Mouse (Mus musculus) testis, adult 2 months (tissue): ENCODE results near the gene H2-DMa.

Source experiments
- CTCF ChIP-seq: fragments of 200-500 bp; IDR thresholded peaks from 2 replicates; pipeline ENCODE4 v1.5.1; 2012; ENCODE audit warnings: low read depth, mild to moderate bottlenecking, inconsistent platforms, low read length, moderate library complexity; ENCODE audit not compliant: control insufficient read depth, insufficient read depth, insufficient replicate concordance
- POLR2A ChIP-seq: fragments of 200-500 bp; IDR thresholded peaks from 2 replicates; pipeline ENCODE4 v1.6.1; 2012; ENCODE audit warnings: low read depth, mild to moderate bottlenecking, inconsistent platforms, low read length, moderate library complexity; ENCODE audit not compliant: control insufficient read depth

DNA sequence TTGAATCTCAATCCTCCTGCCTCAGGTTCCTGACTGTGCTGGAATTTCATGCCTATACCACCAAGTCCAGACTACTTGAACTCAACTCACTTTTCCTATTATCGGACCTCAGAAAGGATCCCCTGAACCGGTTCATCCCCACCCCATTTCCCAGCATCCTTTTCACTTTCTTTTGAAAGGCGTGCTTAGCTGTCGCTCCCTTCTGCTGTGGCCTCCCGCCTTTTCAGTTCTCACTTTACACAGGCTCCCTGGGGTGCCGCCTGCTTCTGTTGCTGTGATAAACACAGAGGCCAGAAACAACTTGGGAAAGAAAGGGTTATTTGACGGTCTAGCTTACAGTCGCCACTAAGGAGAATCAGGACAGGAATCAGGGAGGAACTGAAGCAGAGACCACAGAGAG lies 36.2 kb upstream of the H2-DMa start:
- TF ChIP-seq CTCF (no peak), POLR2A (no peak)
